ENCODE assay signal across 21 mouse cellular contexts in the genomic region with DNA sequence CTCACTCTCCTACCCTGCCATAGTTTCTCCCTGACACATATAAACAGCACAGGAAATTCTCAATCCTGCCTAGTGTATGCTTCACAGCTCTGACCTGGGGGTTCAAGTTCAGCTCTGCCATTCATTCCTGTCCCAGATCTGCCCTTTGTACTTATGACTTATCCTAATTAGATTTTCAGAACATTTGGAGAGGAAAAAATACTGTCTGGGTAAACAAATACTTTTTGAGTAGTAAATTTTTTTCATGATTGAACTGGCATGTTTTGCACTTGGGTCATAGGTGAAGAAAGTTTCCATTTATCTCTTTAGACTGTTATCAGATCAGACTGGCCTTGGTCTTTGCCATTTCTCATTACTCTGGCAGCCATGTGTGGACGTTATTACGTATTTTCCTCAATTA.
"Had no signal": no experiment of that assay in that cellular context is flagged by ENCODE, and none has a peak within 500 bp of the region (broad histone marks: within the 10 kb centered on the region; RNA-seq: fewer than 3 reads in every experiment).

No protein-coding gene starts in this region.

- H3K27ac ChIP-seq: hindbrain, postnatal 0 days; limb, embryonic 10.5 days; limb, embryonic 13.5 days; liver, embryonic 13.5 days; macrophage; midbrain, embryonic 12.5 days; midbrain, embryonic 15.5 days; neural tube, embryonic 12.5 days; neural tube, embryonic 15.5 days; stomach, postnatal 0 days had no signal

- H3K27me3 ChIP-seq: limb, embryonic 13.5 days; liver, embryonic 13.5 days; midbrain, embryonic 12.5 days; midbrain, embryonic 15.5 days; neural tube, embryonic 12.5 days; neural tube, embryonic 15.5 days had no signal

- H3K4me2 ChIP-seq: limb, embryonic 13.5 days; liver, embryonic 13.5 days; lung, embryonic 14.5 days; midbrain, embryonic 12.5 days; midbrain, embryonic 15.5 days; neural tube, embryonic 12.5 days; neural tube, embryonic 15.5 days had no signal

- H3K4me3 ChIP-seq: limb, embryonic 10.5 days; limb, embryonic 13.5 days; liver, embryonic 13.5 days; midbrain, embryonic 12.5 days; midbrain, embryonic 15.5 days; neural tube, embryonic 12.5 days; neural tube, embryonic 15.5 days had no signal

- H3K36me3 ChIP-seq: limb, embryonic 10.5 days; limb, embryonic 13.5 days; liver, embryonic 13.5 days; midbrain, embryonic 12.5 days; midbrain, embryonic 15.5 days; neural tube, embryonic 12.5 days; neural tube, embryonic 15.5 days had no signal

- H3K9ac ChIP-seq: limb, embryonic 13.5 days; liver, embryonic 13.5 days; lung, embryonic 14.5 days; midbrain, embryonic 12.5 days; midbrain, embryonic 15.5 days; neural tube, embryonic 12.5 days; neural tube, embryonic 15.5 days had no signal

- H3K4me1 ChIP-seq: limb, embryonic 10.5 days; limb, embryonic 13.5 days; liver, embryonic 13.5 days; midbrain, embryonic 12.5 days; midbrain, embryonic 15.5 days; neural tube, embryonic 12.5 days; neural tube, embryonic 15.5 days had no signal

- H3K9me3 ChIP-seq: limb, embryonic 10.5 days; limb, embryonic 13.5 days; liver, embryonic 13.5 days; midbrain, embryonic 12.5 days; midbrain, embryonic 15.5 days; neural tube, embryonic 12.5 days; neural tube, embryonic 15.5 days had no signal

- DNase-seq: liver; liver, embryonic 13.5 days; lung, embryonic 14.5 days; right cerebral cortex, adult 18-20 months; right cerebral cortex, postnatal 14 days; right cerebral cortex, postnatal 4 days; thymus, adult 2 months; thymus, postnatal 14 days; thymus, postnatal 4 days had no signal

- ATAC-seq: hindbrain, postnatal 0 days; inflammation-experienced regulatory T-cells, adult 6 months; intestine, embryonic 16.5 days; lung, postnatal 0 days; midbrain, embryonic 15.5 days had no signal
